Mouse (Mus musculus): ENCODE results near the gene Psmb1.
"Not testable (repeated sequence)": the region's sequence is repeated elsewhere in the genome, so short reads cannot be mapped to it uniquely, and the experiment has no call there.

Psmb1 gene

GRCm38 (mm10) chr17:15461921-15462495 is 37.5 kb downstream of the Psmb1 start:
- no peak for DNase-seq (ENCODE audit: low spot score in 2 of 2)

- DNase-seq (ENCODE audit: low spot score in 2 of 2), result no peak
Observed at GRCm38 (mm10) chr17:15459761-15460160, 39.8 kb downstream of the Psmb1 start.

GRCm38 (mm10) chr17:15456595-15456994 is 43.0 kb downstream of the Psmb1 start:
- no peak for DNase-seq (ENCODE audit: low spot score in 2 of 2)

- no peak for DNase-seq (ENCODE audit: low spot score in 2 of 2)
Observed at GRCm38 (mm10) chr17:15455203-15455602, 44.3 kb downstream of the Psmb1 start.

GRCm38 (mm10) chr17:15449606-15450005 is 49.9 kb downstream of the Psmb1 start:
- DNase-seq (ENCODE audit: low spot score in 2 of 2), result no peak

GRCm38 (mm10) chr17:15449144-15449543 is 50.4 kb downstream of the Psmb1 start:
- DNase-seq (ENCODE audit: low spot score in 2 of 2), result not testable (repeated sequence)

- no peak for DNase-seq (ENCODE audit: low spot score in 2 of 2)
Observed at GRCm38 (mm10) chr17:15447831-15448230, 51.7 kb downstream of the Psmb1 start.

- no peak for DNase-seq (ENCODE audit: low spot score in 2 of 2)
Observed at GRCm38 (mm10) chr17:15445421-15445820, 54.1 kb downstream of the Psmb1 start.

GRCm38 (mm10) chr17:15440463-15441121 is 59.0 kb downstream of the Psmb1 start:
- peak; percentile 21 to 40 for DNase-seq (ENCODE audit: low spot score in 2 of 2)

GRCm38 (mm10) chr17:15440067-15440462 is 59.5 kb downstream of the Psmb1 start:
- DNase-seq (ENCODE audit: low spot score in 2 of 2), result no peak

GRCm38 (mm10) chr17:15434748-15435147 is 64.8 kb downstream of the Psmb1 start:
- DNase-seq (ENCODE audit: low spot score in 2 of 2), result no peak

- DNase-seq (ENCODE audit: low spot score in 2 of 2), result no peak
Observed at GRCm38 (mm10) chr17:15432036-15432435, 67.5 kb downstream of the Psmb1 start.

GRCm38 (mm10) chr17:15431551-15431950 is 68.0 kb downstream of the Psmb1 start:
- DNase-seq (ENCODE audit: low spot score in 2 of 2), result no peak

GRCm38 (mm10) chr17:15431021-15431514 is 68.5 kb downstream of the Psmb1 start:
- peak in 1 of 2 experiments; percentile 4 for DNase-seq (ENCODE audit: low spot score in 2 of 2)

- no peak for DNase-seq (ENCODE audit: low spot score in 2 of 2)
Observed at GRCm38 (mm10) chr17:15429937-15430336, 69.6 kb downstream of the Psmb1 start.

GRCm38 (mm10) chr17:15429451-15429850 is 70.1 kb downstream of the Psmb1 start:
- DNase-seq (ENCODE audit: low spot score in 2 of 2), result no peak

GRCm38 (mm10) chr17:15425931-15426330 is 73.6 kb downstream of the Psmb1 start:
- no peak for DNase-seq (ENCODE audit: low spot score in 2 of 2)

Data from cerebellum, postnatal 4 days (tissue).